Mouse (Mus musculus): Measurements from ENCODE around the gene Faf1. TPM values are rescaled to one million over a fixed set of nuclear protein-coding genes. Genes with fewer than 3 reads are reported as not detected.
A peak's percentile ranks its signal among the peaks of the same experiment; 100 is the strongest.

The Faf1 gene
- total and polyA plus RNA-seq, 2 experiments from 2014 or later: 33.7 to 36.8 TPM

- 42% methylated on average over 5 of the region's 5 CpGs for WGBS
- H3K9me3 ChIP-seq (ENCODE audit: low read length): no peaks in the 10 kb centered on the region
- H3K27ac ChIP-seq (ENCODE audit: low read depth, low read length): no peak overlapping the region
- H3K9ac ChIP-seq (replicated peaks; ENCODE audit: low read length, poor library complexity, severe bottlenecking): no peak overlapping the region
- H3K36me3 ChIP-seq (ENCODE audit: insufficient read depth, low read length): no peaks in the 10 kb centered on the region
- no peak for DNase-seq (ENCODE audit: low spot score)
- H3K4me1 ChIP-seq (ENCODE audit: insufficient read depth, low read length): 0 out of 2 replicates have a peak, but pooled peaks cover 12% of the 10 kb centered on the region
- no peak for ATAC-seq (ENCODE audit: low FRiP score)
- H3K4me3 ChIP-seq (ENCODE audit: low read depth, low read length): no peak overlapping the region
- H3K4me2 ChIP-seq (ENCODE audit: low read depth, low read length, poor library complexity, severe bottlenecking): no peak overlapping the region
- TF ChIP-seq CTCF (IDR thresholded peaks at IDR 0.05): no peak
- peaks cover 42% of the 10 kb centered on the region for H3K27me3 ChIP-seq (ENCODE audit: insufficient read depth, low read length)
These were observed 15.2 kb upstream of the Faf1 start for GRCm38 (mm10) chr4:109661183-109661582.

GRCm38 (mm10) chr4:109662271-109662670, 14.1 kb upstream of the Faf1 start:
- no peaks in the 10 kb centered on the region for H3K9me3 ChIP-seq (ENCODE audit: low read length)
- no peak overlapping the region for H3K4me3 ChIP-seq (ENCODE audit: low read depth, low read length)
- no peak overlapping the region for H3K27ac ChIP-seq (ENCODE audit: low read depth, low read length)
- 36% methylated on average over 5 of the region's 5 CpGs for WGBS
- no peak for TF ChIP-seq CTCF (IDR thresholded peaks at IDR 0.05)
- ATAC-seq (ENCODE audit: low FRiP score) (no peak), DNase-seq (ENCODE audit: low spot score) (no peak)
- H3K9ac ChIP-seq (replicated peaks; ENCODE audit: low read length, poor library complexity, severe bottlenecking): no peak overlapping the region
- 0 out of 2 replicates have a peak, but pooled peaks cover 10% of the 10 kb centered on the region for H3K4me1 ChIP-seq (ENCODE audit: insufficient read depth, low read length)
- H3K36me3 ChIP-seq (ENCODE audit: insufficient read depth, low read length): no peaks in the 10 kb centered on the region
- no peak overlapping the region for H3K4me2 ChIP-seq (ENCODE audit: low read depth, low read length, poor library complexity, severe bottlenecking)
- H3K27me3 ChIP-seq (ENCODE audit: insufficient read depth, low read length): peaks cover 36% of the 10 kb centered on the region

DNA sequence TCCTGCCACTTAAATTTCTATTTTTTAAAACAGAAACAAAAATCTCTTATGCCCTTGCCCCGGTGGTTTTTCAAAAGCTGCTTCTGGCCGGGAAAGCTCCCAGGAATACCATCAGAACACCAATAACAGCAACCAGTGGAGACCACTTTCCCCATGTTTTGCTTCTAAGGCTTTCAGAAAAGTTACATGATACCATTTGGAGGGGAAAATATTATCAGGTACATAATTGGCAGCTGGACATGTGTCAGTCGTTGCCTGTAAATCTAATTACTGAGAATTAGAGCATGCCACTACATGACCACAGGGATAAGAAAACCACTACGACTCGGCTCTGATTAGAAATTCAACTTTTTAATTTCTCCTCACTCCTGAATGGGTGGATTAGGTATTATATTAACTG, 12.3 kb upstream of the Faf1 start:
- no peak for DNase-seq (ENCODE audit: low spot score)
- peaks cover 29% of the 10 kb centered on the region for H3K27me3 ChIP-seq (ENCODE audit: insufficient read depth, low read length)

DNA sequence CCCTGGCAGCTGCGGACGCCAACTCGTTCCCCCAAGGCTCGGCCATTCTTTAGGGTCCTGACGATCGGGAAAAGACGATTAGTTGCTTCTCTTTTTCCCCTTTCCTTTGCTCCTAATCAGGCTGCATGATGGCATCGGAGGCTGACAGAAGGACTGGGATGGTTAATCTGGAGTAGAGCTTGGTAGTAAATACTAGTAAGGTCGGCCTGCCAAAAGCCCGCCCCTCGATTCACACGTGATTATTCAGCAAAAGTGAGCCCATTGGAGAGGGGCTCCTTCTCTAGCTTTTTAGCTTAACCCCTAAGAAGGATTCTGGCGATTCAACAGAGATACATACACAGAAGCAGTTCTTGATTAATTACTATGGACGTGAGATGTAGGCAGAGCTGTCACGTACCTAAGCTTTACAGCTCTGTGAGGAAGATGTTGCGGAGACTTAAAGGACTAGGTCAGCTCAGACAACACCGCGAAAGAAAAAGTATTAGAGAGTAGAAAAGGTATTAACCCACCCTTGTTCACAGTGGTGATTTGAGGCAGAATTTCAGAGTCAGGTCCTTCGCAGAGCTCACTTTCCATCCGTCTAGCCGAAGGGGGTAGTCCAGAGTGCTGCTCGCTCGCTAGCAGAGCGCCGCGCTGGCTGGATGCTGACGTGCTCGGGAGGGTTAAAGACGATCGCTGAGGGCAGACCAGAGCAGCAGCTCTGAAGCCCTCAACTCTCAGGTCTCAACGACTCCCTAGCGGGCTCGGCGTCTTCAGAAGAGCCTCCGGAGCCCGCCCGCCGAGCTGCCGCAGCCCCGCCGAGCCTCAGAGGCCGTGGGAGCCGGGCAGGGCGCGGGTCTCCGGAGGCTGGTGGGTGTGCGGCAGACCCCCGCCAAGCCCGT, 11.0 kb upstream of the Faf1 start:
- peak; percentile 56 for ATAC-seq (ENCODE audit: low FRiP score)
- H3K27me3 ChIP-seq (ENCODE audit: insufficient read depth, low read length): peaks cover 20% of the 10 kb centered on the region
- no peaks in the 10 kb centered on the region for H3K36me3 ChIP-seq (ENCODE audit: insufficient read depth, low read length)
- H3K9me3 ChIP-seq (ENCODE audit: low read length): no peaks in the 10 kb centered on the region
- H3K4me2 ChIP-seq (ENCODE audit: low read depth, low read length, poor library complexity, severe bottlenecking): peak overlapping the region; percentile 91
- H3K4me3 ChIP-seq (ENCODE audit: low read depth, low read length): peak overlapping the region; percentile 56
- DNase-seq (ENCODE audit: low spot score): peak; percentile 72
- under 1% methylated on average over 45 of the region's 49 CpGs for WGBS
- peak overlapping the region; percentile 61; the same call in 1 of the 2 replicates for H3K9ac ChIP-seq (replicated peaks; ENCODE audit: low read length, poor library complexity, severe bottlenecking)
- no peak overlapping the region for H3K27ac ChIP-seq (ENCODE audit: low read depth, low read length)
- 0 out of 2 replicates have a peak, but pooled peaks cover 6% of the 10 kb centered on the region for H3K4me1 ChIP-seq (ENCODE audit: insufficient read depth, low read length)
- TF ChIP-seq CTCF (IDR thresholded peaks at IDR 0.05): no peak

More for the DNA sequence above, 12.3 kb upstream of the Faf1 start:
- no peak overlapping the region for H3K4me3 ChIP-seq (ENCODE audit: low read depth, low read length)
- no peak for TF ChIP-seq CTCF (IDR thresholded peaks at IDR 0.05)
- no peak overlapping the region for H3K27ac ChIP-seq (ENCODE audit: low read depth, low read length)
- no peak for ATAC-seq (ENCODE audit: low FRiP score)
- no peaks in the 10 kb centered on the region for H3K36me3 ChIP-seq (ENCODE audit: insufficient read depth, low read length)
- no peak overlapping the region for H3K9ac ChIP-seq (replicated peaks; ENCODE audit: low read length, poor library complexity, severe bottlenecking)
- H3K4me1 ChIP-seq (ENCODE audit: insufficient read depth, low read length): 0 out of 2 replicates have a peak, but pooled peaks cover 6% of the 10 kb centered on the region
- no peak overlapping the region for H3K4me2 ChIP-seq (ENCODE audit: low read depth, low read length, poor library complexity, severe bottlenecking)
- 15% methylated on average over 5 of the region's 5 CpGs for WGBS
- H3K9me3 ChIP-seq (ENCODE audit: low read length): no peaks in the 10 kb centered on the region

DNA sequence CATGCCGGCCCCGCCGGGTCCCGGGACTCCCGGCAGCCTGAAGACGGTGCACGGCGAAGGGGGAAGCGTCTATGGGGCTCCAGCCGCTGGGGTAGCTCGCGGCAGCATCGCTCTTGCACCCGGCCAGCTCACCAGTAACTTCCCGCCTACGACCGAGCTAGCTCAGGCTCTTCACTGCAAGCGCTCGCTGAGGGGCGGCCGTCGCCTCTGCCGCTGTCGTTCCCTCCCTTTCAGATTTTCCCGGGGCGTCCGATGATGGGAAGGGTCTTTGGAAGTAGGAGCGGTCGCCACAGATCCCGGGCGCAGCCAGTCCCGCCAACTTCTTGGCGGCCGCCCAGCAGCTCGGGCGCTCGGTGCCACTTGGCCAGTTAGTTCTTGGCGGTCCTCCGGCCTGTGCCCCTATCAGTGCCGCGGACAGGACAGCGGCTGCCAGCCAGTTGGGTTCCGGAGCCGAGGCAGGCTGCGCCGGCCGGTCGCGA, 10.4 kb upstream of the Faf1 start:
- peaks cover 17% of the 10 kb centered on the region for H3K27me3 ChIP-seq (ENCODE audit: insufficient read depth, low read length)
- peak; percentile 55 for ATAC-seq (ENCODE audit: low FRiP score)
- WGBS: under 1% methylated on average over 44 of the region's 49 CpGs
- H3K27ac ChIP-seq (ENCODE audit: low read depth, low read length): peak overlapping the region; percentile 38; the same call in 1 of the 2 replicates
- H3K4me3 ChIP-seq (ENCODE audit: low read depth, low read length): peak overlapping the region; percentile 56
- 0 out of 2 replicates have a peak, but pooled peaks cover 6% of the 10 kb centered on the region for H3K4me1 ChIP-seq (ENCODE audit: insufficient read depth, low read length)
- H3K9me3 ChIP-seq (ENCODE audit: low read length): no peaks in the 10 kb centered on the region
- peak overlapping the region; percentile 91 for H3K4me2 ChIP-seq (ENCODE audit: low read depth, low read length, poor library complexity, severe bottlenecking)
- peak; percentile 32 for DNase-seq (ENCODE audit: low spot score)
- H3K9ac ChIP-seq (replicated peaks; ENCODE audit: low read length, poor library complexity, severe bottlenecking): peak overlapping the region; percentile 61; the same call in 1 of the 2 replicates
- no peak for TF ChIP-seq CTCF (IDR thresholded peaks at IDR 0.05)
- no peaks in the 10 kb centered on the region for H3K36me3 ChIP-seq (ENCODE audit: insufficient read depth, low read length)
